Mouse (Mus musculus) neural tube, embryonic 14.5 days (tissue): Measurements from ENCODE around the gene Ankfy1. TPM values are rescaled to one million over a fixed set of nuclear protein-coding genes. Genes with fewer than 3 reads are reported as not detected.
"Not testable (repeated sequence)": the region's sequence is repeated elsewhere in the genome, so short reads cannot be mapped to it uniquely, and the experiment has no call there.

Experiments
- ATAC-seq: fragments of 200-750 bp; cut with Nextera tagmentation; 2 replicates; pipeline ENCODE4 v1.8.0; 2017; ENCODE audit warnings: low read depth, mild to moderate bottlenecking, moderate TSS enrichment, moderate library complexity
- H3K27ac ChIP-seq: fragments of 300-500 bp; sonication (generic); 2 replicates; pipeline ENCODE4 v1.5.1; 2014; ENCODE audit warnings: low read depth, mild to moderate bottlenecking, control low read depth, low read length, moderate library complexity, mixed read lengths
- H3K27me3 ChIP-seq: fragments of 300-500 bp; sonication (generic); 2 replicates; pipeline ENCODE4 v1.6.1; 2014; ENCODE audit warnings: low read length; ENCODE audit not compliant: control insufficient read depth, insufficient read depth
- H3K36me3 ChIP-seq: fragments of 300-500 bp; sonication (generic); 2 replicates; pipeline ENCODE4 v1.6.1; 2014; ENCODE audit warnings: low read length, mixed read lengths; ENCODE audit not compliant: control insufficient read depth, insufficient read depth
- H3K4me1 ChIP-seq: fragments of 300-500 bp; sonication (generic); 2 replicates; pipeline ENCODE4 v1.6.1; 2014; ENCODE audit warnings: low read length; ENCODE audit not compliant: control insufficient read depth, insufficient read depth
- H3K4me2 ChIP-seq: fragments of 300-500 bp; sonication (generic); 2 replicates; pipeline ENCODE4 v1.6.1; 2014; ENCODE audit warnings: mild to moderate bottlenecking, low read depth, low read length, control low read depth
- H3K4me3 ChIP-seq: fragments of 300-500 bp; sonication (generic); 2 replicates; pipeline ENCODE4 v1.5.1; 2014; ENCODE audit warnings: low read depth, low read length, control low read depth, mixed read lengths
- H3K9ac ChIP-seq: fragments of 300-500 bp; sonication (generic); replicated peaks from 2 replicates; pipeline ENCODE4 v1.6.1; 2014; ENCODE audit warnings: low read depth, mild to moderate bottlenecking, control low read depth, low read length, mixed read lengths
- H3K9me3 ChIP-seq: fragments of 300-500 bp; sonication (generic); 2 replicates; pipeline ENCODE4 v1.6.1; 2016; ENCODE audit warnings: low read length; ENCODE audit not compliant: control insufficient read depth
- WGBS: fragments of 180-500 bp; shearing (Covaris S2); extraction: QIAGEN DNeasy Blood & Tissue Kit; methylation state at CpG from one replicate; pipeline ENCODE4 v1.1.7; 2014; 5-methylcytosine and 5-hydroxymethylcytosine counted together
- polyA plus RNA-seq: library from polyadenylated mRNA; unstranded; fragments of >200 nt; fragmentation: Nextera tagmentation; extraction: Ambion mirVana; gene quantifications from 2 replicates; pipeline ENCODE4 v1.2.1, GENCODE M21; 2014

Ankfy1 gene
- polyA plus RNA-seq, 1 experiment from 2014 or later: 31.2 TPM

DNA sequence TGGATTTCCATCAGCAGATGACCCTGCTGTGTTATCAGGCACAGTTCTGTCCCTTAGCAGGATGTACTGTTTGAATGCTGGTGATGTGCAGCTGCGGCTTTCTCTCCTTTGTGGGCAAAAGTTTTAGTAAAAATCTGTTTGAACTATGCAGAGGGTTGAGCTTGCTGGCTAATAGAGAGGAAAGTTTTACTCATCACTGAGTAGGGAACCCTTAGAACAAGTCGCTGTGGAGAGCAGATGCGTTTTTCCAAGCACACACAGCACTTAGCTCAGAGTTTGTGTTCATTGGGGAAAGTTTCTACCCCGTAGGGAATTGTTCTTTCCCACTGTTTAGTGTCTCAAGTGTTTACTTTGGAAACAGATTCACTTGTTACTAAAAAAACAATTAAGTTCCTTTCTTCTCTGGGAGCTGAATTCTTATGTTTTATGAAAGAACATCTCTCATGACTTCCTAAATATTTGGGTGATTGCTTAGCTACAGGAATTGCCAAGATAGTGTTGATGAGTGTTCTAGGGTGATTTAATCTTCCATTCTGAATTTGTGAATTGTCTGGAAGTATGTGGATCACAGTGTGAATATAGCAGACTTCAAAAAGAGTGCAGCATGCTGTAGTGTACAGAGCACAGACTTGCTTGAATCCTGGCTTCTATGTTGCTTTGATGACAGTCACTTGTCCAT lies 45.2 kb downstream of the Ankfy1 start:
- 85% methylated on average over 4 of the region's 4 CpGs for WGBS
- Histone ChIP-seq H3K27me3 (no peaks in the 10 kb centered on the region), H3K27ac (no peak overlapping the region), H3K4me3 (no peak overlapping the region), H3K4me2 (no peak overlapping the region), H3K9ac (no peak overlapping the region), H3K36me3 (peaks cover 38% of the 10 kb centered on the region), H3K9me3 (no peaks in the 10 kb centered on the region), H3K4me1 (no peaks in the 10 kb centered on the region)
- ATAC-seq: no peak

DNA sequence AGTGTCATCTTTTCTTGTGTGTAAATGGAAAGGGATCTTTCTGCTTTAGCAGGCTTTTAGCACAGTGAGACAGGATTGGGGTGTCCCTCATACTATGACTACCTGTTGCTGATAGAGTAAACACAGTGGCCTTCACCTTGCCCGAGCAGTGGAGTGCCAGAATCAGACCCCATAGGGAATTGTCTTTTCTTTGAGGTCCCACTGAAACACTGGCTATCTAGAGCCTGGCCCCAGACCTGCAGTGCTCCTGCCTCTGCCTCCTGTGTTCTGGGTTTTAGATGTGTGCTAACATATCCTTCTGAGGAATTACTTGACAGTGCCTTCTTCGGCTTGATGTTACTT lies 45.7 kb downstream of the Ankfy1 start:
- no peak for ATAC-seq
- Histone ChIP-seq H3K27ac (no peak overlapping the region), H3K4me3 (no peak overlapping the region), H3K36me3 (peaks cover 38% of the 10 kb centered on the region), H3K9me3 (no peaks in the 10 kb centered on the region), H3K4me1 (no peaks in the 10 kb centered on the region), H3K4me2 (no peak overlapping the region), H3K27me3 (no peaks in the 10 kb centered on the region), H3K9ac (no peak overlapping the region)
- 70% methylated on average over 2 of the region's 2 CpGs for WGBS

DNA sequence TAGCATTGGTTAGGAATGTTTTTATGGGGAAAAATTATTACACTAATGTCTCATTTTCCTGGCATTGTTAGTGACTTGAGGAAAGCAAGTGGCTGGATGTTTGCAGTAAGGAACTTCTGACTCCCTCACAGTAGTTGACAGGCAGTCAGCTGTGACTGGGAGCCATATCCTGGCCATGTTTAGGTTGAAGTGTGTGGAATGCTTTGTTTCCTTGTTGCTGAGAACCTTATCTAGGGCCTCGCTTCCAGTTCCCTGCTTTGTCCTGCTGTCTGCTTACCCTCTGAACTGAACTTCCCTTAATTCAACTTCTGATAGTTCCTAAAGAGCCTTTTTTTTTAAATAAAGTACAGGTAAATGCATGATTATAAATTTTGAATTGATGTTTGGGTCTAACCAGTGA lies 46.5 kb downstream of the Ankfy1 start:
- peaks cover 33% of the 10 kb centered on the region for H3K36me3 ChIP-seq
- 73% methylated on average over 1 of the region's 1 CpGs for WGBS
- no peak overlapping the region for H3K27ac ChIP-seq
- no peaks in the 10 kb centered on the region for H3K4me1 ChIP-seq
- no peaks in the 10 kb centered on the region for H3K27me3 ChIP-seq
- no peaks in the 10 kb centered on the region for H3K9me3 ChIP-seq
- ATAC-seq: no peak
- H3K9ac ChIP-seq: no peak overlapping the region
- H3K4me3 ChIP-seq: no peak overlapping the region
- H3K4me2 ChIP-seq: no peak overlapping the region

DNA sequence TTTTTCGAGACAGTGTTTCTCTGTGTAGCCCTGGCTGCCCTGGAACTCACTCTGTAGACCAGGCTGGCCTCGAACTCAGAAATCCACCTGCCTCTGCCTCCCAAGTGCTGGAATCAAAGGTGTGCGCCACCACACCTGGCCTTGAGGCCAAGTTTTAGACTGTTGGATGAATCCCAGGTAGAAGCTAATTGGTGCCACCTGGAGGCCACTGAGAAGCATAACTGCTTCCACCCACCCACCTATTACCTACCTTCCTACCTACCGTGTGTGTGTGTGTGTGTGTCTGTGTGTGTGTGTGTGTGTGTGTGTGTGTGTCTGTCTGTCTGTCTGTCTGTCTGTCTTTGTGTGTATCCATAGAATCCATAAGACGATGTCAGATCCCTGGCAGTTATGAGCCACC lies 47.7 kb downstream of the Ankfy1 start:
- not testable (repeated sequence) for H3K9ac ChIP-seq, H3K4me1 ChIP-seq, H3K27me3 ChIP-seq, ATAC-seq, H3K9me3 ChIP-seq, H3K27ac ChIP-seq, H3K4me2 ChIP-seq, H3K4me3 ChIP-seq
- 93% methylated on average over 5 of the region's 5 CpGs for WGBS
- H3K36me3 ChIP-seq: peaks cover 23% of the 10 kb centered on the region

DNA sequence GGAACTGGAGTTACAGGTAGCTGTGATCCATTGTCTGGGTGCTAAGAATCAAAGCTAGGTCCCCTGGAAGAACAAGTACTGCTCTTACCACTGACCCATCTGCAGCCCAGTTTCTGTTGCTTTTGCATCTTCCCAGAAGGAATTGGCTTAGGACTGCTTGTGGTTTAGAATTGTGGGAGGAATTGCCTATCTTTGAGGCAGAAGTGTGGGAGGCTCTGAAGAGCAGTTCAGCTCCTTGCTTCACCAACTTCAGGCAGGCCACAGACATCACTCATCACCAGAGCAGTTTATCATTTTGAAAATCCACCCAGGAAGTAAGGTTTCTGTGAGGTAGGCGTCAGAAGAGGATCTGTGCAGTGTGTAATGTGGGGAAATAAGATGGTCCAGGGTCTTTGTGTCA lies 49.2 kb downstream of the Ankfy1 start:
- WGBS: 93% methylated on average over 1 of the region's 1 CpGs
- H3K9ac ChIP-seq: no peak overlapping the region
- peaks cover 21% of the 10 kb centered on the region for H3K36me3 ChIP-seq
- H3K4me3 ChIP-seq: no peak overlapping the region
- no peak for ATAC-seq
- H3K4me1 ChIP-seq: no peaks in the 10 kb centered on the region
- no peaks in the 10 kb centered on the region for H3K27me3 ChIP-seq
- no peak overlapping the region for H3K4me2 ChIP-seq
- no peak overlapping the region for H3K27ac ChIP-seq
- H3K9me3 ChIP-seq: no peaks in the 10 kb centered on the region

DNA sequence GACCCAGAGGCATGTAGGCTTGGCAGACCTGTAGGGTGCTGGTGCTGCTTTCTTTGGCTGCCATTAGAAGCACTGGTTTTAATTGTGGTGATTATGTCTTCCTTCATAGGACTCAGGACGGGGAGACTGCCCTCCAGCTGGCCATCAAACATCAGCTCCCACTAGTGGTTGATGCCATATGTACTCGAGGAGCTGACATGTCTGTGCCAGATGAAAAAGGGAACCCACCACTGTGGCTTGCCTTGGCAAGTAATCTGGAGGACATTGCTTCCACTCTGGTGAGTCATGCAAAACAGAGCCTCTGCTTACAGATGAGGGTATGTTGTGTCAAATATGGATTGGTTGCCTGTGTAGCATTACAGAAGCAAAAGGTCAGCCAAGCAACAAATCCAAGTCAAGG lies 62.1 kb downstream of the Ankfy1 start:
- Histone ChIP-seq H3K4me3 (no peak overlapping the region), H3K36me3 (peaks cover 73% of the 10 kb centered on the region), H3K27me3 (no peaks in the 10 kb centered on the region), H3K9me3 (no peaks in the 10 kb centered on the region), H3K4me2 (no peak overlapping the region), H3K27ac (no peak overlapping the region), H3K4me1 (no peaks in the 10 kb centered on the region), H3K9ac (no peak overlapping the region)
- ATAC-seq: no peak
- 60% methylated on average over 2 of the region's 2 CpGs for WGBS

DNA sequence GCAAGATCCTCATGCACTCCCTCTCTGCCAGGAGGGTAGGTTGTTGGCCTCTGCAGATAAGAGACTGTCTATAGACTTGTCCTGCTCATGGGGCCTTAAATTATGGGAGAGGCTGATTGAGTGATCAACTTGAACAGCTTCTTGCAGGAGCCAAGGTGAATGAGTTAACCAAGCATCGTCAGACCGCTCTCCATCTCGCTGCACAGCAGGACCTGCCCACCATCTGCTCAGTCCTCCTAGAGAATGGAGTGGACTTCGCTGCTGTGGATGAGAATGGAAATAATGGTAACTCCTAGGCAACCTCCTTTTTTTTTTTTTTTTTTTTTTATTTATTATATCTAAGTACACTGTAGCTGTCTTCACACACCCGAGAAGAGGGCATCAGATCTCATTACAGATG lies 68.5 kb downstream of the Ankfy1 start:
- Histone ChIP-seq H3K36me3 (peaks cover 62% of the 10 kb centered on the region), H3K4me3 (no peak overlapping the region), H3K4me1 (no peaks in the 10 kb centered on the region), H3K27ac (no peak overlapping the region), H3K27me3 (no peaks in the 10 kb centered on the region), H3K4me2 (no peak overlapping the region), H3K9me3 (no peaks in the 10 kb centered on the region), H3K9ac (no peak overlapping the region)
- ATAC-seq: no peak
- 93% methylated on average over 5 of the region's 5 CpGs for WGBS

DNA sequence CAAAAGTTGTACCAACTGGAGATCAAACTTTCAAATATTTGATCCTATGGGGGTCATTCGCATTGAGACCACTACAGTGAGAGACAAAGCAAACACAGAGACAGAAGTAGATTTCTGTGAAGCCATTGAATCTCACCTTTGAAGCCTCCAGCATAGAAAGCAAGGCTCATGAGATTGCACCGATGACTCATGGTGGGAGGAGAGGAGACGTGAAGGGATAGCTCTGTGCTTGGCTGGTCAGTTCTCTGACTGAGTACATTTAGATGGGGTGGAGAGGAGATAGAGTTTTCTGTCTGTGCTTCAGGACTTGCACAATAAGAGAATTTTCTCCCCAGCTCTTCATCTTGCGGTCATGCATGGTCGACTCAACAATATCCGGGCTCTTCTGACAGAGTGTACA lies 69.8 kb downstream of the Ankfy1 start:
- Histone ChIP-seq H3K27ac (no peak overlapping the region), H3K4me2 (no peak overlapping the region), H3K9ac (no peak overlapping the region), H3K4me3 (no peak overlapping the region), H3K36me3 (peaks cover 61% of the 10 kb centered on the region), H3K4me1 (no peaks in the 10 kb centered on the region), H3K27me3 (no peaks in the 10 kb centered on the region), H3K9me3 (no peaks in the 10 kb centered on the region)
- WGBS: 96% methylated on average over 6 of the region's 6 CpGs
- no peak for ATAC-seq

DNA sequence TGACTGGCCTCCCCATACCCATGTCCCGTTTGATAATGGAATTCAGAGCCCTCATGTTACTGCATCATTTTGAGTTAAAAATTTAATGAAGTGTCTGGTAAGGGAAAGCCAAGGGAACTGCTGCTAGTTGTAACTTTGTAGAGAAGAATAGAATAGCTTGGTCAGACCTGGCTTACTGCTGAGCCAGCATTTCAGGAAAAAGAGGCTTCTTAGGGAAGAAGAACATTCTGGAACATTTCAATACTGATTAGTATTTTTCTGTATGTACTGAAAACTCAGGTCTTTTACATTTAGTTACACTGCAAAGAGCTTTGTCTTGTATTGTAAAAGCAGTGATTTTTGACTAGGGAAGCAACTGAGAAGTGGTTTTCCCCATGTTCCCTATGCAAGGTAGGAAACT lies 71.0 kb downstream of the Ankfy1 start:
- 95% methylated on average over 1 of the region's 1 CpGs for WGBS
- Histone ChIP-seq H3K27me3 (no peaks in the 10 kb centered on the region), H3K4me3 (no peak overlapping the region), H3K4me2 (no peak overlapping the region), H3K36me3 (peaks cover 54% of the 10 kb centered on the region), H3K27ac (no peak overlapping the region), H3K4me1 (no peaks in the 10 kb centered on the region), H3K9ac (no peak overlapping the region), H3K9me3 (no peaks in the 10 kb centered on the region)
- no peak for ATAC-seq
